Mouse (Mus musculus) MEL (cell line): ENCODE results near the gene Pip5k1a. TPM values are rescaled to one million over a fixed set of nuclear protein-coding genes. Genes with fewer than 3 reads are reported as not detected.
A peak's percentile ranks its signal among the peaks of the same experiment; 100 is the strongest.

Source experiments
- DNase-seq: peaks from one replicate; pipeline ENCODE4 v3.0.0; 2011; ENCODE audit warnings: low read depth, low spot score
- H3K27ac ChIP-seq: 2 replicates; pipeline ENCODE4 v1.5.1; 2012; ENCODE audit warnings: low read depth, mild to moderate bottlenecking, control low read depth, low read length, moderate library complexity; ENCODE audit not compliant: control insufficient read depth
- H3K27me3 ChIP-seq, 2 experiments: fragments of 150-350 bp in 1 of 2; sonication (generic) in 1 of 2; 2 replicates each; pipeline ENCODE4 v1.6.1; 2012; ENCODE audit warnings: low read length in 2 of 2, mild to moderate bottlenecking in 2 of 2, improper control_type of control experiment in 1 of 2, moderate library complexity in 1 of 2; ENCODE audit not compliant: insufficient read depth in 2 of 2, control insufficient read depth in 1 of 2
- H3K36me3 ChIP-seq, 2 experiments: 2 replicates each; pipeline ENCODE4 v1.6.1; 2012 to 2014; ENCODE audit warnings: low read length in 2 of 2, improper control_type of control experiment in 1 of 2, inconsistent platforms in 1 of 2, mild to moderate bottlenecking in 1 of 2; ENCODE audit not compliant: insufficient read depth in 2 of 2, control insufficient read depth in 1 of 2
- H3K4me1 ChIP-seq, 2 experiments: fragments of 150-350 bp in 1 of 2; sonication (generic) in 1 of 2; 2 replicates each; pipeline ENCODE4 v1.6.1; 2012; ENCODE audit warnings: low read length in 2 of 2, improper control_type of control experiment in 1 of 2, mild to moderate bottlenecking in 1 of 2; ENCODE audit not compliant: insufficient read depth in 2 of 2, control insufficient read depth in 1 of 2
- H3K4me3 ChIP-seq, 2 experiments: fragments of 150-350 bp in 1 of 2; sonication (generic) in 1 of 2; 2 replicates each; pipeline ENCODE4 v1.5.1; 2012; ENCODE audit warnings: low read depth in 2 of 2, low read length in 2 of 2, mild to moderate bottlenecking in 2 of 2, moderate library complexity in 2 of 2, control low read depth in 1 of 2, improper control_type of control experiment in 1 of 2; ENCODE audit not compliant: control insufficient read depth in 1 of 2, insufficient read depth in 1 of 2
- H3K79me2 ChIP-seq: 2 replicates; pipeline ENCODE4 v1.6.1; 2012; ENCODE audit warnings: mild to moderate bottlenecking, low read length, moderate library complexity; ENCODE audit not compliant: control insufficient read depth, poor library complexity, insufficient read depth
- H3K9ac ChIP-seq: 2 replicates; pipeline ENCODE4 v1.6.1; 2012; ENCODE audit warnings: low read depth, mild to moderate bottlenecking, control low read depth, low read length, moderate library complexity; ENCODE audit not compliant: control insufficient read depth, poor library complexity, severe bottlenecking
- H3K9me3 ChIP-seq: fragments of 150-350 bp; sonication (generic); replicated peaks from 2 replicates; pipeline ENCODE4 v1.6.1; 2012; ENCODE audit warnings: mild to moderate bottlenecking, low read length, improper control_type of control experiment, moderate library complexity; ENCODE audit not compliant: insufficient read depth
- BHLHE40 ChIP-seq: IDR thresholded peaks from 2 replicates; pipeline ENCODE4 v1.6.1; 2012; ENCODE audit warnings: low read depth, mild to moderate bottlenecking, inconsistent platforms, low read length, improper control_type of control experiment, borderline replicate concordance
- E2F4 ChIP-seq: IDR thresholded peaks from 2 replicates; pipeline ENCODE4 v1.6.1; 2011; ENCODE audit warnings: low read depth, low read length, improper control_type of control experiment, borderline replicate concordance
- ETS1 ChIP-seq: IDR thresholded peaks from 2 replicates; pipeline ENCODE4 v1.6.1; 2012; ENCODE audit warnings: low read depth, mild to moderate bottlenecking, inconsistent platforms, low read length, improper control_type of control experiment, moderate library complexity
- GABPA ChIP-seq: IDR thresholded peaks from 2 replicates; pipeline ENCODE4 v1.6.1; 2012; ENCODE audit warnings: low read depth, mild to moderate bottlenecking, inconsistent platforms, low read length, improper control_type of control experiment, moderate library complexity
- GATA1 ChIP-seq: IDR thresholded peaks from 2 replicates; pipeline ENCODE4 v1.6.1; 2011; ENCODE audit warnings: low read depth, low read length, improper control_type of control experiment
- JUND ChIP-seq: IDR thresholded peaks from 2 replicates; pipeline ENCODE4 v1.6.1; 2011; ENCODE audit warnings: low read depth, mild to moderate bottlenecking, improper control_type of control experiment, low read length
- MXI1 ChIP-seq: IDR thresholded peaks from 2 replicates; pipeline ENCODE4 v1.6.1; 2011; ENCODE audit warnings: mild to moderate bottlenecking, low read depth, low read length, improper control_type of control experiment
- NELFE ChIP-seq: IDR thresholded peaks from 2 replicates; pipeline ENCODE4 v1.6.1; 2011; ENCODE audit warnings: low read depth, low read length, improper control_type of control experiment
- NRF1 ChIP-seq: IDR thresholded peaks from 2 replicates; pipeline ENCODE4 v1.6.1; 2014; ENCODE audit warnings: low read depth, mild to moderate bottlenecking, inconsistent platforms, low read length, improper control_type of control experiment, moderate library complexity; ENCODE audit not compliant: poor library complexity, insufficient read depth, severe bottlenecking
- POLR2A ChIP-seq, 2 experiments: IDR thresholded peaks; 2 replicates each; pipeline ENCODE4 v1.6.1; 2011 to 2012; ENCODE audit warnings: low read length in 2 of 2, mild to moderate bottlenecking in 2 of 2, control low read depth in 1 of 2, improper control_type of control experiment in 1 of 2, low read depth in 1 of 2, moderate library complexity in 1 of 2; ENCODE audit not compliant: control insufficient read depth in 1 of 2, insufficient read depth in 1 of 2, poor library complexity in 1 of 2
- POLR2AphosphoS2 ChIP-seq: IDR thresholded peaks from 2 replicates; pipeline ENCODE4 v1.6.1; 2011; ENCODE audit warnings: low read length, improper control_type of control experiment
- POLR2AphosphoS5 ChIP-seq: IDR thresholded peaks from 2 replicates; pipeline ENCODE4 v1.6.1; 2012; ENCODE audit warnings: low read depth, borderline replicate concordance, mild to moderate bottlenecking, inconsistent platforms, low read length, moderate library complexity, mixed read lengths
- RAD21 ChIP-seq: IDR thresholded peaks from 2 replicates; pipeline ENCODE4 v1.6.1; 2011; ENCODE audit warnings: mild to moderate bottlenecking, low read depth, low read length, improper control_type of control experiment
- RCOR1 ChIP-seq: IDR thresholded peaks from 2 replicates; pipeline ENCODE4 v1.6.1; 2012; ENCODE audit warnings: low read depth, mild to moderate bottlenecking, inconsistent platforms, low read length, improper control_type of control experiment
- SIN3A ChIP-seq: IDR thresholded peaks from 2 replicates; pipeline ENCODE4 v1.6.1; 2012; ENCODE audit warnings: low read length, improper control_type of control experiment, inconsistent platforms
- SMC3 ChIP-seq: IDR thresholded peaks from 2 replicates; pipeline ENCODE4 v1.6.1; 2011; ENCODE audit warnings: low read depth, low read length, improper control_type of control experiment
- USF2 ChIP-seq, 2 experiments: IDR thresholded peaks; 2 replicates each; pipeline ENCODE4 v1.6.1; 2011 to 2012; ENCODE audit warnings: improper control_type of control experiment in 2 of 2, low read length in 2 of 2, borderline replicate concordance in 1 of 2, inconsistent platforms in 1 of 2, low read depth in 1 of 2, mild to moderate bottlenecking in 1 of 2; ENCODE audit not compliant: insufficient read depth in 1 of 2
- ZMIZ1 ChIP-seq: IDR thresholded peaks from 2 replicates; pipeline ENCODE4 v1.6.1; 2012; ENCODE audit warnings: low read depth, mild to moderate bottlenecking, inconsistent platforms, low read length, improper control_type of control experiment, moderate library complexity
- ZNF384 ChIP-seq: IDR thresholded peaks from 2 replicates; pipeline ENCODE4 v1.6.1; 2012; ENCODE audit warnings: low read depth, mild to moderate bottlenecking, inconsistent platforms, low read length, improper control_type of control experiment
- polyA plus RNA-seq, 2 experiments: library from polyadenylated mRNA; stranded (reverse) in 1 of 2; unstranded in 1 of 2; fragments of >175 nt in 1 of 2; fragments of >200 nt in 1 of 2; gene quantifications; 2 replicates each; pipeline versions ENCODE4 v1.2.1 to v1.2.4; 2012; ENCODE audit warnings: low replicate concordance in 2 of 2, low read depth in 1 of 2; ENCODE audit not compliant: insufficient read length in 2 of 2, insufficient read depth in 1 of 2, missing spikeins in 1 of 2
- total RNA-seq: library from RNA; depleted of rRNA; stranded (reverse); fragments of 300-350 nt; gene quantifications from 2 replicates; pipeline ENCODE4 v1.2.3, GENCODE M21; 2012

Gene Pip5k1a
- total and polyA plus RNA-seq, 3 experiments, result 47.7 to 322 (median 103) TPM

- no peak overlapping the region for H3K9ac ChIP-seq
- peaks cover 0 to 86% of the 10 kb centered on the region in 2 experiments; a peak in 2 of 4 replicates for H3K36me3 ChIP-seq
- H3K27me3 ChIP-seq, result no peaks in the 10 kb centered on the region
- TF ChIP-seq E2F4 (no peak), SIN3A (no peak), RAD21 (no peak), ZNF384 (peak; percentile 97), ETS1 (peak; percentile 48; the same call in 1 of the 2 replicates)
- TF ChIP-seq, all 39 proteins: peak for 2
- peak; percentile 57 for DNase-seq
- Histone ChIP-seq H3K79me2 (no peaks in the 10 kb centered on the region), H3K4me3 (no peak overlapping the region), H3K9me3 (no peaks in the 10 kb centered on the region), H3K4me1 (no peaks in the 10 kb centered on the region), H3K27ac (no peak overlapping the region)
Measured at GRCm38 (mm10) chr3:95065553-95065952, 41.2 kb downstream of the Pip5k1a start.

GRCm38 (mm10) chr3:95063741-95064140, 43.0 kb downstream of the Pip5k1a start:
- Histone ChIP-seq H3K4me3 (no peak overlapping the region), H3K4me1 (no peaks in the 10 kb centered on the region), H3K36me3 (peaks cover 0 to 79% of the 10 kb centered on the region in 2 experiments; a peak in 2 of 4 replicates), H3K27ac (no peak overlapping the region), H3K79me2 (no peaks in the 10 kb centered on the region), H3K9me3 (no peaks in the 10 kb centered on the region), H3K27me3 (no peaks in the 10 kb centered on the region), H3K9ac (no peak overlapping the region)
- no peak for DNase-seq
- TF ChIP-seq USF2 (IDR thresholded peaks at IDR 0.05; ENCODE audit: borderline replicate concordance in 1 of 2, insufficient read depth in 1 of 2, low read depth in 1 of 2, low read length in 2 of 2), result no peak
- TF ChIP-seq ZNF384, result no peak
- no peak for TF ChIP-seq NRF1
- no peak for TF ChIP-seq NELFE
- TF ChIP-seq GABPA, result no peak
- no peak for TF ChIP-seq POLR2AphosphoS5
- no peak for TF ChIP-seq SMC3
- TF ChIP-seq BHLHE40, result no peak
- TF ChIP-seq MXI1, result no peak
- TF ChIP-seq POLR2A (IDR thresholded peaks at IDR 0.05; ENCODE audit: control insufficient read depth in 1 of 2, insufficient read depth in 1 of 2, low read depth in 1 of 2, low read length in 2 of 2, poor library complexity in 1 of 2), result no peak
- no peak for TF ChIP-seq GATA1
- no peak for TF ChIP-seq RCOR1
- no peak for TF ChIP-seq POLR2AphosphoS2
- TF ChIP-seq ZMIZ1, result no peak
- no peak for TF ChIP-seq SIN3A
- TF ChIP-seq JUND, result no peak
